Mouse (Mus musculus) ES-CJ7 (cell line): ENCODE measurements around the gene Pard3b.

ENCODE experiments used
- DNase-seq: peaks from one replicate; pipeline ENCODE4 v3.0.0; 2011; ENCODE audit warnings: low read depth, low spot score

The Pard3b gene

GRCm38 (mm10) chr1:61638347-61639111 lies at the start of gene Pard3b:
Pard3b (plus strand) TSS chr1:61638824.
- peak; percentile 42 for DNase-seq

GRCm38 (mm10) chr1:61616176-61616575 lies 22.4 kb upstream of the Pard3b start:
- no peak for DNase-seq

GRCm38 (mm10) chr1:61620651-61621050 lies 18.0 kb upstream of the Pard3b start:
- no peak for DNase-seq

GRCm38 (mm10) chr1:61629857-61630256 lies 8.8 kb upstream of the Pard3b start:
- DNase-seq = no peak

GRCm38 (mm10) chr1:61639114-61640093 lies 780 bp downstream of the Pard3b start:
- peak; percentile 36 for DNase-seq

GRCm38 (mm10) chr1:61641880-61642279 lies 3.3 kb downstream of the Pard3b start:
- DNase-seq = no peak

GRCm38 (mm10) chr1:61645062-61645461 lies 6.4 kb downstream of the Pard3b start:
- DNase-seq = no peak

GRCm38 (mm10) chr1:61649964-61650363 lies 11.3 kb downstream of the Pard3b start:
- no peak for DNase-seq

- DNase-seq = no peak
These were observed 13.0 kb downstream of the Pard3b start for GRCm38 (mm10) chr1:61651454-61652271.

GRCm38 (mm10) chr1:61657760-61658159 lies 19.1 kb downstream of the Pard3b start:
- DNase-seq = no peak

GRCm38 (mm10) chr1:61659931-61660330 lies 21.3 kb downstream of the Pard3b start:
- DNase-seq = no peak

- DNase-seq = no peak
These were observed 46.7 kb downstream of the Pard3b start for GRCm38 (mm10) chr1:61685221-61685814.

GRCm38 (mm10) chr1:61685921-61686320 lies 47.3 kb downstream of the Pard3b start:
- DNase-seq = peak; percentile 28

- DNase-seq = no peak
These were observed 49.7 kb downstream of the Pard3b start for GRCm38 (mm10) chr1:61688301-61688700.

- DNase-seq = no peak
These were observed 60.0 kb downstream of the Pard3b start for GRCm38 (mm10) chr1:61698462-61699218.

GRCm38 (mm10) chr1:61709812-61710211 lies 71.2 kb downstream of the Pard3b start:
- no peak for DNase-seq

GRCm38 (mm10) chr1:61711523-61711922 lies 72.9 kb downstream of the Pard3b start:
- DNase-seq = no peak

GRCm38 (mm10) chr1:61729654-61730053 lies 91.0 kb downstream of the Pard3b start:
- no peak for DNase-seq

- no peak for DNase-seq
These were observed 97.9 kb downstream of the Pard3b start for GRCm38 (mm10) chr1:61736550-61736949.

- no peak for DNase-seq
These were observed 104.2 kb downstream of the Pard3b start for GRCm38 (mm10) chr1:61742831-61743230.
